Mouse (Mus musculus): ENCODE results near the gene Tas2r143.

Tas2r143 gene

DNA sequence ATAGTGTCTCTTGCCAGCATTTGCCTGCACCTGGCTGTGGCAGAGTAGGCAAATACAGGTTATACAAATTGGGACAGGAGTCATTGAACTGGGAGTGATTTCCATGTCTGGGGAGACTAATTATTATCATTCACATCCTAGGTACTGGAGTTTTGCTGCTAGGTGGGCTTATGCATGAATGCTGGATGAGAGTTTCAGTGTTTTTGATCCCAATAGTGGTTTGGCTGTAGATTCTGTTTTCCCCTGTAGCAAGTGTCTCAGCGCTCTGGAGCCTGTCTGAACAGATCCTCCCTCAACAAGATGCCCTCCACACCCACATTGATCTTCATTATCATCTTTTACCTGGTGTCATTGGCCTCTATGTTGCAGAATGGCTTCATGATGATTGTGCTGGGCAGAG lies at the start of gene Tas2r143:
Tas2r143 (plus strand) TSS at position 301 of the 400 bp plus-strand sequence.
- DNase-seq (ENCODE audit: extremely low read depth, low read depth, low spot score), result no peak

- DNase-seq (ENCODE audit: extremely low read depth, low read depth, low spot score), result no peak
Measured at GRCm38 (mm10) chr6:42350968-42351775, 48.9 kb upstream of the Tas2r143 start.

GRCm38 (mm10) chr6:42351776-42352485 lies 48.1 kb upstream of the Tas2r143 start:
- DNase-seq (ENCODE audit: extremely low read depth, low read depth, low spot score), result no peak

GRCm38 (mm10) chr6:42352486-42352846 lies 47.6 kb upstream of the Tas2r143 start:
- DNase-seq (ENCODE audit: extremely low read depth, low read depth, low spot score), result no peak

DNA sequence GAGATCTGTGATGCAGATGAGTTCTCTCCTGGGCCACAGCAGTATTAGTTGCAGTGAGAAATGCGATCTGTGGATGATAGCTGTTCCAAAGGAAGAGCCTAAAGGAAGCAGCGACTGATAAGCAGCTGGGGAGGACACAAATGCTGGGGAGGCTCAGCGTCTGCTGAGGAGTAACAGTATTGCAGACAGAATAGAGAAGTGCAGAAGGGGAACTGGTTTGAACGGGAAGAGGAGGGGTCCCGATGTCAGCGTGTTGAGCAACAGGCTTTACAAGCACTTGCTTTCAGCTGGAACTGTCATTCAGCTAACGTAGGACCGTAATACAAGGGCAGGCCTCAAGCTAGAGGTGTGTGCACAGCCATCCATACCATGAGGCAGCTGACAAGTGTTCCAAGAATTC lies 46.9 kb upstream of the Tas2r143 start:
- no peak for DNase-seq (ENCODE audit: extremely low read depth, low read depth, low spot score)

- no peak for DNase-seq (ENCODE audit: extremely low read depth, low read depth, low spot score)
Measured at GRCm38 (mm10) chr6:42354076-42355019, 45.7 kb upstream of the Tas2r143 start.

GRCm38 (mm10) chr6:42355366-42355765 lies 44.7 kb upstream of the Tas2r143 start:
- DNase-seq (ENCODE audit: extremely low read depth, low read depth, low spot score), result no peak

GRCm38 (mm10) chr6:42355794-42356600 lies 44.0 kb upstream of the Tas2r143 start:
- DNase-seq (ENCODE audit: extremely low read depth, low read depth, low spot score), result no peak

DNA sequence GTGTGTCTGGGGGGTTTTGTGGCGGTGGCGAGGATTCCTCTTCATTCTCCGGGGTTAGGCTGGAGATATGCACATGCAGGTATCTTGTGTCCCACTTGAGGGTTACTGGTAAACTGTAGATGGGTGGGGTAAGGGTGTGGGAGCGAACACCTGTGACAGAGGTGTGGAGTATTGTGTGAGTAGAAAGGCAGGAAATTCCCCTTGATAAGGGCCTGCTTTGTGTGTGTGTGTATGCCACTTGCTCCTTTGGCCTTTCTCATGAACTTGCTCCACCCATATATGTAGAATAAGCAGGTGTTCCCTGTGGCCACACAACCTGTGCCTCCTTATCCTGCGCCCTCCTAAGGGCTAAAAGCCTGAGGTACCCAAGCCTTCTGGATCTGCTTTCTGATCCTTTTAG lies 43.1 kb upstream of the Tas2r143 start:
- DNase-seq (ENCODE audit: extremely low read depth, low read depth, low spot score), result no peak

DNA sequence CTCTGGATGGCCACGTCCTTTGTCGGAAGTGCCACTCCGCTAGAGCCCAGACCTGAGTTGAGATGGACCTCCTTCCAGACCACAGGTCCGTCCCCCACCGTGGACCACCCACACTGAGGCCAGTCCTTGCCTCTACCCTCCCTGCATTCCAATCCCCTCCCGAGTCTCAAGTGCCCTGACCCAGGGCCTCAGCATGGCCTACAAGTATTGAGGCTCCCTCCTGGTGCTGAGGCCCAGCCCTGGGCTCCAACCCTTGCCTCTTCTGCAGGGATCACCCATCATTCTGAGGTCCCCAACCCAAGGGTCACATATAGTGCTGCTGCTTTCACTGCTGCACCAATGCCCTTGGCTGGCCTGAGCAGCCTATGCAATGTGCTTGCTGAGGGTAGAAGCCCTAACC lies 42.1 kb upstream of the Tas2r143 start:
- no peak for DNase-seq (ENCODE audit: extremely low read depth, low read depth, low spot score)

GRCm38 (mm10) chr6:42358901-42359300 lies 41.1 kb upstream of the Tas2r143 start:
- DNase-seq (ENCODE audit: extremely low read depth, low read depth, low spot score), result no peak

GRCm38 (mm10) chr6:42359364-42360147 lies 40.5 kb upstream of the Tas2r143 start:
- DNase-seq (ENCODE audit: extremely low read depth, low read depth, low spot score), result no peak

DNA sequence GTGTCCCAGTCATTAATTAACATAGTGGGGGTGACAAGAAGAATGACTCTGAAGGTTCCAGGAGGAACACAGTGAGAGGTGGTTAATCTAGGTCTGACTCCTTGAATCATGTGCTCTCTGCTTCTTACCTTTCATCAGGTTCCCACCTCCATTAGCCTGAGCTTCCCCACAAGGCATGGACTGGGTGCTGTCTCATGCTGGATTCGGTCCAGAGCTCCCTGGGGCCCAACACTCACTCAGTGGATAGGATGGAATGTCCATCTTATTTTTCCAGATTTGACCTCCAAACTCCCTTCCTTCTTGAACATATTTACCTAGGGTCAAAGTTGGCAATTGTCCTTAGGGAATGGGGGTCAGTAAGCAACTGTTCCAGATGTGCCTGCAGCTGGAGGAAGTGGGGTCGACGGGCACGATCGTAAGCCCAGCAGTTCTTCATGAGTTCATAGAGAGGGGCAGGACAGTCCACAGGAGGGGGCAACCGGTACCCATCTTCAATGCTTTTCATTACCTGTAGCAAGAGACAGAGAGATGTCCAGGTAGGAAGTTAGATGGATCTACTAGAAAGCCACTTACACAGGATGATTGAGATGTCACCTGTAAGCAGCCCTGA lies 39.7 kb upstream of the Tas2r143 start:
- DNase-seq (ENCODE audit: extremely low read depth, low read depth, low spot score), result no peak

DNA sequence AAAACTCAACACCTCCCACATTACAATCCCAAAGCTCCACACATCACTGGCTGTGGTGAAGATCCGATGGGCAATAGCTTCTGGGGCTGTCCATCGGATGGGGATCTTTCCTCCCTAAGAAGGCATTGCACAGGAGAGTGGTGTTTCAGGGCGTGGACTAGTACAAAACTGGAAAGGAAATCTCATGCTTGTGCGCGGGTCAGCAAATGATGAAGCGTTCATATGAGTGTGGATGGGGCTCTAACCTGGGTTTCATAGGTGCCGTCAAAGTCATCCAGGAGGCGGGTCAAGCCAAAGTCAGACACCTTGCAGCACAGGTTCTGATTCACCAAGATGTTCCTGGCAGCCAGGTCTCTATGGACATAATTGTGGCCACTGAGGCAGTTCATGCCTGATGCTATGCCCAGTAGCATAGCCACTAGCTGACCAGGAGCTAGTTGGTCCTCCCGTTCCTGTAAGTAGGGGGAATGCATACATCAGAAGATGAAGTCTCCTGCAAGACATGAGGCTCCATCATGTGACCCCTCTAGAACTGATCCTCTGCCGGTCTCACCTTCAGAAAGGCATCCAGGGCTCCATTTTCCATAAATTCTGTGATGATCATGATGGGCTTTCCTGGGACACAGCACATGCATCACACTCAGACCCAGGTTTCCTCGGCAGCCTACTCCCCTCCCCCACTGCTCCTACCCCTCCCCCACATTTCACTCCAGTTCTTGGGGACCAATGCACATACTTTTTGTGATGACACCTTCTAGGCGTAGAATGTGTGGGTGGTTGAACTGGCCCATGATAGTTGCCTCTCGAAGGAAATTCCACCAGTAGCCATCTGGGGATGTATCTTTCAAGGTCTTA lies 38.8 kb upstream of the Tas2r143 start:
- no peak for DNase-seq (ENCODE audit: extremely low read depth, low read depth, low spot score)

- DNase-seq (ENCODE audit: extremely low read depth, low read depth, low spot score), result no peak
Measured at GRCm38 (mm10) chr6:42362074-42362473, 38.0 kb upstream of the Tas2r143 start.

DNA sequence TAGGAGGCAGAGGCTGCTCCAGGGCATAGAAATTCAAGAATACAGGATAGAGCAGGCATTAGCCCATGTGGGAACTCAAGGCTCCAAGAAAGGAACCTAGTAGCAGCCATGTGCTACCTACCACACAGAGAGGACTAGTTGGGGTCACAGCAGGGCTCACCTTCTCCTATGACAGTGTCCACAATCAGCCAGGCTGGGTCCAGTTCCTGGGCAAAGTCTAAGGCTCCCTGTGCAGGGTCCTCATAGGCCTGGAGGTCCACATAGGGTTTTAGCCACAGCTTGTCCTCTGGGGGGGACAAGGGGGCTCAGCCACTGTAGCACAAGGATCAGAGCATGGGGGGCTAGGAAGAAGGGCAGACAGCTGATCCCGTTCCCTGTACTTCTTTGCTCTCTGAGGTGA lies 37.5 kb upstream of the Tas2r143 start:
- DNase-seq (ENCODE audit: extremely low read depth, low read depth, low spot score), result no peak

GRCm38 (mm10) chr6:42362974-42363373 lies 37.1 kb upstream of the Tas2r143 start:
- no peak for DNase-seq (ENCODE audit: extremely low read depth, low read depth, low spot score)

DNA sequence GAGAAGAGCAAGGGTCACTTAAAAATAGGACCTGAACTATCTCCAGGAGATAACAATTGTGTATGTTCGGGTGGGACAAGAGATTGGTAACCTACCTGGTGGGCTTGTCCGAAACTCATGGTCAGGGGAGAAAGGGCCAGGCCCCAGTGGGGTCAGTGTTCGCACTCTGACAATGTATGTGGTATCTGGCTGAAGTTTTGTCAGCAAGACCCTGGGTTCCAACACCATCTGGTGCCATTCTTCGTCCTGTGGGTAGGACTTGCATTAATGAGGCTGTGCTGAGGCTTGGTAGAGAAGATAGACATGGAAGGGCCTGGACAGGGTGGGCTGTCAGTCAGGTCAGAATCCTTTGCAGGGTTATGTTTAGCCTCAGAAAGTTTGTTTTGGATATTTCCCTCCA lies 36.0 kb upstream of the Tas2r143 start:
- no peak for DNase-seq (ENCODE audit: extremely low read depth, low read depth, low spot score)

All from fat pad, adult 2 months (tissue).